Mouse (Mus musculus) intestine, embryonic 14.5 days (tissue): ENCODE results near the gene Unc93b1. TPM values are rescaled to one million over a fixed set of nuclear protein-coding genes. Genes with fewer than 3 reads are reported as not detected.

Source experiments
- ATAC-seq: fragments of 200-750 bp; cut with Nextera tagmentation; replicated peaks from 2 replicates; pipeline ENCODE4 v1.8.0; 2017; ENCODE audit warnings: low read depth, moderate number of reproducible peaks, moderate TSS enrichment, moderate library complexity; ENCODE audit not compliant: low FRiP score, low TSS enrichment
- DNase-seq: peaks from one replicate; pipeline ENCODE4 v3.0.0-alpha.2; 2018; ENCODE audit warnings: low spot score
- H3K27ac ChIP-seq: fragments of 300-500 bp; sonication (generic); 2 replicates; pipeline ENCODE4 v1.5.1; 2014; ENCODE audit warnings: low read depth, mild to moderate bottlenecking, control low read depth
- H3K27me3 ChIP-seq: fragments of 300-500 bp; sonication (generic); replicated peaks from 2 replicates; pipeline ENCODE4 v1.6.1; 2014; ENCODE audit warnings: low read length, control low read depth; ENCODE audit not compliant: control insufficient read depth, insufficient read depth
- H3K36me3 ChIP-seq: fragments of 300-500 bp; sonication (generic); 2 replicates; pipeline ENCODE4 v1.6.1; 2014; ENCODE audit warnings: low read length, control low read depth; ENCODE audit not compliant: control insufficient read depth, insufficient read depth
- H3K4me1 ChIP-seq: fragments of 300-500 bp; sonication (generic); replicated peaks from 2 replicates; pipeline ENCODE4 v1.6.1; 2014; ENCODE audit warnings: low read length, control low read depth, mixed read lengths; ENCODE audit not compliant: control insufficient read depth, insufficient read depth
- H3K4me2 ChIP-seq: fragments of 300-500 bp; sonication (generic); 2 replicates; pipeline ENCODE4 v1.6.1; 2014; ENCODE audit warnings: low read length
- H3K4me3 ChIP-seq: fragments of 300-500 bp; sonication (generic); 2 replicates; pipeline ENCODE4 v1.5.1; 2014; ENCODE audit warnings: low read depth, low read length, control low read depth, mixed read lengths
- H3K9ac ChIP-seq: fragments of 300-500 bp; sonication (generic); 2 replicates; pipeline ENCODE4 v1.6.1; 2014; ENCODE audit warnings: mild to moderate bottlenecking, low read length
- H3K9me3 ChIP-seq: fragments of 300-500 bp; sonication (generic); 2 replicates; pipeline ENCODE4 v1.6.1; 2016; ENCODE audit warnings: low read length, control low read depth; ENCODE audit not compliant: control insufficient read depth
- WGBS: fragments of 180-500 bp; shearing (Covaris S2); extraction: QIAGEN DNeasy Blood & Tissue Kit; methylation state at CpG from one replicate; pipeline ENCODE4 v1.1.7; 2014; 5-methylcytosine and 5-hydroxymethylcytosine counted together
- polyA plus RNA-seq: library from polyadenylated mRNA; unstranded; fragments of >200 nt; fragmentation: Nextera tagmentation; extraction: Ambion mirVana; gene quantifications from 2 replicates; pipeline ENCODE4 v1.2.1, GENCODE M21; 2014

Gene Unc93b1
- polyA plus RNA-seq, 1 experiment from 2014 or later, result 14.4 TPM

DNA sequence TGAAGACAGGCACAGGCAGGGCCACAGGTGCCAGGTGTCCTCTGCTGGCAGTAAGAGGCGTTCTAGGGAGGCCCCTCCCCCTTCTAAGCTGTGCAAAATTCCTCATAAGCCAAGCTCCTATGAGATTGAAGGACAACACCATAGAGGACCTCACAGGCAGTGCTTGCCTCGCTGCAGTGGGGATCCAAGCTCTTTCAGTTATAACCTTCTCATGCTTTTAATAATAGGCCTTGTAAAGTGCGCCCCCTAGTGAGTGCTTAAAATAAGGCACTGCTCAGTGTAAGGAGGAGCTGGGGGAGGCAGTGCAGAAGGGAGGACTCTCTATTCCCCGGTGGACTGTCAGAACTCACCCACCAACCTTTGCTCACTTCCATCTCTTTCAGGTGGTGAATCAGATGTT lies 45.3 kb downstream of the Unc93b1 start:
- WGBS, result 6% methylated on average over 4 of the region's 4 CpGs
- H3K4me3 ChIP-seq, result no peak overlapping the region
- no peaks in the 10 kb centered on the region for H3K9me3 ChIP-seq
- H3K4me2 ChIP-seq, result no peak overlapping the region
- peak; percentile 90 for DNase-seq
- no peaks in the 10 kb centered on the region for H3K27me3 ChIP-seq
- peaks cover 12% of the 10 kb centered on the region for H3K4me1 ChIP-seq
- ATAC-seq, result peak; percentile 69; the same call in 1 of the 2 replicates
- no peak overlapping the region for H3K9ac ChIP-seq
- H3K36me3 ChIP-seq, result no peaks in the 10 kb centered on the region
- no peak overlapping the region for H3K27ac ChIP-seq

DNA sequence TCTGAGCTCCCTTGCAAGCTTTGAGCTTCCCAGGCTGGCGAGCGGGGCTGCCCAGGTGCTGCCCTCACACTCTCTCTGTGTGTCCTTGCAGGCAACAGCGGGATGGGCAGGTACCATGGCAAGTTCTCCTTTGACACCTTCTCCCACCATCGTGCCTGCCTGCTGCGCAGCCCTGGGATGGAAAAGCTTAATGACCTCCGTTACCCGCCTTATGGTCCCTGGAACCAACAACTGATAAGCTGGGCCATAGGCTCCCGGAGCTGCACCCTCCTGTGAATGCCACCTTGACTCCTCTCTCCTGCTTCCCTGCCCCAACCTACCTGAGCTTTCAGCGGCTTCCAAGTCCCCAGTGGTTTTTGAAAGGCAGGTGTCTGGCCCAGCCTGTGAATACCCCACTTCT lies 45.9 kb downstream of the Unc93b1 start:
- ATAC-seq, result no peak
- Histone ChIP-seq H3K9ac (no peak overlapping the region), H3K9me3 (no peaks in the 10 kb centered on the region), H3K4me2 (no peak overlapping the region), H3K27me3 (no peaks in the 10 kb centered on the region), H3K4me1 (peaks cover 18% of the 10 kb centered on the region), H3K4me3 (no peak overlapping the region), H3K36me3 (no peaks in the 10 kb centered on the region), H3K27ac (no peak overlapping the region)
- WGBS, result 68% methylated on average over 9 of the region's 9 CpGs
- DNase-seq, result no peak

DNA sequence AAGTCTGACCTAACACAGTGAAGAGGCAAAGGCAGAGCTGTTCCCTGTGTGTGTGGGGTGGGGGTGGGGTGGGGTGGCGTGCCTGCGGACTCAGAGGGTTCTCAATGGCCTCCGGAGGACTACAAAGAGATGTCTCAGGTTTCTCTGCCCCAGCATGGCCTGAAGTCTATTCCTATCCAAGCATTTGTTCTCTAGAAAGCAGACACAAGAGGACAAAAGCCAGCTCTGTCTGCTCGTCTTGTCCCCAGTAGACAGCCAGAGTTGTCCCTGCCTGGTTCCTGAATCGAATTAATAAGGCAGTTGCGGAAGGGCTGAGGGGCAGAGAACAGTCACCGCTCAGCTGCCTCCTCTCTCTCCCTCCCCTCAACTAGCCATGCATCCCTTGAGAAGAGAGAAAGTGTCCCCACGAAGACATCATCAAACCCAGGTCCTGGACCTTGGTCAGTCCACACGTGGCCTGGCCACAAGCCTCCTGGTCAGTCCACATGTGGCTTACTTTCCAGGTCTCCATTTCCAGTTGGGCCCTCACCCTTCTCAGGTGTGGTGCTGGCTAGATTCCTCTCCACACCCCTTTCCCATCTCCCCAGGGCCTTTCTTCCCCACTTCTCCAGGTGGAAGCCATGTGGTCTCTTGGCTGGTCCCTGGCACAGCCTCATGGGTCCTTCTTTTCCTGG lies 48.7 kb downstream of the Unc93b1 start:
- Histone ChIP-seq H3K9me3 (no peaks in the 10 kb centered on the region), H3K4me1 (peaks cover 30% of the 10 kb centered on the region), H3K4me2 (no peak overlapping the region), H3K4me3 (no peak overlapping the region), H3K27ac (no peak overlapping the region), H3K36me3 (no peaks in the 10 kb centered on the region), H3K27me3 (no peaks in the 10 kb centered on the region), H3K9ac (no peak overlapping the region)
- ATAC-seq (no peak), DNase-seq (no peak)
- WGBS, result 49% methylated on average over 9 of the region's 9 CpGs

GRCm38 (mm10) chr19:3985261-3985681 lies 50.3 kb downstream of the Unc93b1 start:
- H3K27me3 ChIP-seq, result no peaks in the 10 kb centered on the region
- ATAC-seq (no peak; the same call in 1 of the 2 replicates), DNase-seq (no peak)
- no peaks in the 10 kb centered on the region for H3K36me3 ChIP-seq
- no peak overlapping the region for H3K4me3 ChIP-seq
- H3K27ac ChIP-seq, result no peak overlapping the region
- no peaks in the 10 kb centered on the region for H3K9me3 ChIP-seq
- H3K4me2 ChIP-seq, result no peak overlapping the region
- H3K4me1 ChIP-seq, result peaks cover 30% of the 10 kb centered on the region
- no peak overlapping the region for H3K9ac ChIP-seq
- WGBS, result 41% methylated on average over 8 of the region's 8 CpGs

DNA sequence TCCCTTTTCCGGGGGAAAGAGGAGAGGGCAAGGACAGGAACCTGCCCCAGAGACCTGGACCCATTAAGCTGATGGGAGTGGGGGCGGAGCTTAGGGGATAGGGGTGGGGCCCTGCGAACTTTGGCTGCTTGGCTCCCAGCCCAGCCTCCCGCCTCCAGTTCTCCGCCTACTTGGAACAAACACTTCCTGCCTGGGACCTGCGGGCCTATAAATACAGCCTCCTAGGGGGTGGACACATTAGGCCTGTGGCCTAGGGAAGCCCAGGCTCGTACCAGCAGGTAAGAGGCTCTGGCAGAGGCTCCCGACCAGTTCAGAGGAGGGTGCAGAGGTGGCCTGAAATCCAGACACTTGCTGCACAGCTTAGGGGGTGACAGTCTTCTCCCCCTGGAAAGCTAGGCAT lies 51.3 kb downstream of the Unc93b1 start, which contains the start of gene Acy3:
Acy3 (plus strand) TSS at position 237 of the 400 bp plus-strand sequence.
- no peaks in the 10 kb centered on the region for H3K9me3 ChIP-seq
- no peaks in the 10 kb centered on the region for H3K27me3 ChIP-seq
- 10% methylated on average over 8 of the region's 8 CpGs for WGBS
- H3K4me1 ChIP-seq, result peaks cover 30% of the 10 kb centered on the region
- H3K27ac ChIP-seq, result 0 out of 2 replicates have a peak within 1 kb of the TSS, but pooled peaks have one; percentile 1
- H3K4me2 ChIP-seq, result peak within 1 kb of the TSS; percentile 34
- H3K9ac ChIP-seq, result 0 out of 2 replicates have a peak within 1 kb of the TSS, but pooled peaks have one; percentile 2
- H3K4me3 ChIP-seq, result no peak within 1 kb of the TSS
- DNase-seq (peak; percentile 84), ATAC-seq (peak; percentile 70; the same call in 1 of the 2 replicates)
- no peaks in the 10 kb centered on the region for H3K36me3 ChIP-seq

DNA sequence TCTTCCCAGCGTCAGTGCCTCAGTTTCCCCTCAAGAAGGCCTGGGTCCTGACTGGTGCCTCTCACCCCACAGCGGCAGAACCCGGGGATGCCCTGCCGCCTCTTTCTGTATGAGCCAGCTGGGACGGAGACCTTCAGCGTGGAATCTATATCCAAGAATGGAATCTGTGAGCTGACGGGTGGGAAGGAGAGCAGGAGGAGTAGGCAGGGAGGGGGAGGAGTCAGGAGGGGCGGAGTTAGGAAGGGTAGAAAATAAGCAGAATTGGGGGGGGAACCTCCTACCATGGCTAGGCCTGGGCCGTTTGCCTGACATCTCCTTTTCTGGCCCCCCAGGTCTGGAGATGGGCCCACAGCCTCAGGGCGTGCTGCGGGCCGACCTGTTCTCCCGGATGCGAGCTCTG lies 53.1 kb downstream of the Unc93b1 start:
- H3K27me3 ChIP-seq, result no peaks in the 10 kb centered on the region
- H3K4me3 ChIP-seq, result no peak overlapping the region
- no peak overlapping the region for H3K27ac ChIP-seq
- H3K36me3 ChIP-seq, result no peaks in the 10 kb centered on the region
- H3K9ac ChIP-seq, result no peak overlapping the region
- no peak overlapping the region for H3K4me2 ChIP-seq
- no peak for DNase-seq
- WGBS, result 86% methylated on average over 14 of the region's 14 CpGs
- ATAC-seq, result no peak
- H3K4me1 ChIP-seq, result peaks cover 30% of the 10 kb centered on the region
- H3K9me3 ChIP-seq, result no peaks in the 10 kb centered on the region

- H3K9me3 ChIP-seq, result no peaks in the 10 kb centered on the region
- DNase-seq, result no peak
- H3K36me3 ChIP-seq, result no peaks in the 10 kb centered on the region
- no peak for ATAC-seq
- no peak overlapping the region for H3K4me3 ChIP-seq
- 82% methylated on average over 4 of the region's 4 CpGs for WGBS
- no peak overlapping the region for H3K27ac ChIP-seq
- H3K4me2 ChIP-seq, result no peak overlapping the region
- H3K9ac ChIP-seq, result no peak overlapping the region
- peaks cover 24% of the 10 kb centered on the region for H3K4me1 ChIP-seq
- H3K27me3 ChIP-seq, result no peaks in the 10 kb centered on the region
Measured at GRCm38 (mm10) chr19:3988750-3989149, 53.8 kb downstream of the Unc93b1 start.

- H3K4me3 ChIP-seq, result no peak overlapping the region
- H3K36me3 ChIP-seq, result no peaks in the 10 kb centered on the region
- H3K4me1 ChIP-seq, result peaks cover 14% of the 10 kb centered on the region
- no peak overlapping the region for H3K4me2 ChIP-seq
- no peak overlapping the region for H3K9ac ChIP-seq
- no peaks in the 10 kb centered on the region for H3K9me3 ChIP-seq
- no peaks in the 10 kb centered on the region for H3K27me3 ChIP-seq
- no peak for ATAC-seq
- DNase-seq, result no peak
- no peak overlapping the region for H3K27ac ChIP-seq
- WGBS, result 24% methylated on average over 6 of the region's 6 CpGs
Measured at GRCm38 (mm10) chr19:3990804-3991203, 55.8 kb downstream of the Unc93b1 start.

GRCm38 (mm10) chr19:3991562-3991961 lies 56.6 kb downstream of the Unc93b1 start:
- WGBS, result 89% methylated on average over 3 of the region's 3 CpGs
- Histone ChIP-seq H3K4me1 (peaks cover 6% of the 10 kb centered on the region), H3K4me3 (no peak overlapping the region), H3K9ac (no peak overlapping the region), H3K27me3 (no peaks in the 10 kb centered on the region), H3K27ac (no peak overlapping the region), H3K36me3 (no peaks in the 10 kb centered on the region), H3K9me3 (no peaks in the 10 kb centered on the region), H3K4me2 (no peak overlapping the region)
- DNase-seq (no peak), ATAC-seq (no peak)
